Mouse (Mus musculus) myocyte (in vitro differentiated cells): ENCODE measurements at regions not wholly inside any gene's neighbourhood (a gene's known extent, or its start where the extent isn't known, plus 50 kb on each side); places are given as distances from the start of the nearest gene placed in this dataset.

Experiments
- H3K27me3 ChIP-seq: one replicate; pipeline ENCODE4 v1.6.1; 2011; ENCODE audit not compliant: control insufficient read depth, insufficient read depth, insufficient read length
- H3K36me3 ChIP-seq: one replicate; pipeline ENCODE4 v1.6.1; 2011; ENCODE audit not compliant: control insufficient read depth, insufficient read depth
- H3K4me2 ChIP-seq: one replicate; pipeline ENCODE4 v1.6.1; 2011; ENCODE audit warnings: low read depth, control low read depth
- H3K4me3 ChIP-seq: one replicate; pipeline ENCODE4 v1.5.1; 2011; ENCODE audit warnings: mild to moderate bottlenecking, control low read depth, moderate library complexity
- H3K79me2 ChIP-seq: one replicate; pipeline ENCODE4 v1.6.1; 2011; ENCODE audit not compliant: control insufficient read depth, insufficient read depth
- H3ac ChIP-seq: one replicate; pipeline ENCODE4 v1.6.1; 2011; ENCODE audit not compliant: control insufficient read depth, insufficient read length
- CEBPB ChIP-seq: IDR thresholded peaks from 2 replicates; pipeline ENCODE4 v1.6.1; 2011; ENCODE audit warnings: mild to moderate bottlenecking, moderate library complexity; ENCODE audit not compliant: poor library complexity, insufficient read depth, severe bottlenecking
- E2F4 ChIP-seq: IDR thresholded peaks from one replicate; pipeline ENCODE4 v1.6.1; 2011; ENCODE audit warnings: mild to moderate bottlenecking, control low read depth, moderate library complexity; ENCODE audit not compliant: insufficient read depth
- MAX ChIP-seq: IDR thresholded peaks from one replicate; pipeline ENCODE4 v1.6.1; 2011; ENCODE audit warnings: low read depth, mild to moderate bottlenecking, control low read depth
- MYOD1 ChIP-seq, 3 experiments: IDR thresholded peaks; one replicate each; pipeline ENCODE4 v1.6.1; 2011; ENCODE audit warnings: control low read depth in 2 of 3, low read depth in 2 of 3, mild to moderate bottlenecking in 2 of 3, moderate library complexity in 1 of 3; ENCODE audit not compliant: insufficient read length in 2 of 3, control insufficient read depth in 1 of 3
- MYOG ChIP-seq, 3 experiments: IDR thresholded peaks; one replicate each; pipeline ENCODE4 v1.6.1; 2011; ENCODE audit warnings: control low read depth in 2 of 3, low read depth in 2 of 3, mild to moderate bottlenecking in 2 of 3; ENCODE audit not compliant: insufficient read length in 2 of 3, control insufficient read depth in 1 of 3, insufficient read depth in 1 of 3
- POLR2A ChIP-seq: IDR thresholded peaks from one replicate; pipeline ENCODE4 v1.6.1; 2011; ENCODE audit warnings: low read depth, mild to moderate bottlenecking, control low read depth, moderate library complexity; ENCODE audit not compliant: insufficient read length
- POLR2AphosphoS2 ChIP-seq: IDR thresholded peaks from one replicate; pipeline ENCODE4 v1.6.1; 2011; ENCODE audit warnings: low read depth, control low read depth; ENCODE audit not compliant: insufficient read length
- REST ChIP-seq: IDR thresholded peaks from one replicate; pipeline ENCODE4 v1.6.1; 2011; ENCODE audit warnings: mild to moderate bottlenecking, control low read depth, moderate library complexity; ENCODE audit not compliant: insufficient read depth, insufficient read length
- SRF ChIP-seq: IDR thresholded peaks from one replicate; pipeline ENCODE4 v1.6.1; 2011; ENCODE audit warnings: low read depth; ENCODE audit not compliant: control insufficient read depth, insufficient read length
- TCF12 ChIP-seq: IDR thresholded peaks from one replicate; pipeline ENCODE4 v1.6.1; 2011; ENCODE audit warnings: mild to moderate bottlenecking, control low read depth; ENCODE audit not compliant: poor library complexity, insufficient read depth, severe bottlenecking
- TCF3 ChIP-seq: IDR thresholded peaks from one replicate; pipeline ENCODE4 v1.6.1; 2011; ENCODE audit warnings: low read depth, control low read depth; ENCODE audit not compliant: insufficient read length
- USF1 ChIP-seq: IDR thresholded peaks from one replicate; pipeline ENCODE4 v1.6.1; 2011; ENCODE audit warnings: low read depth, mild to moderate bottlenecking, control low read depth, moderate library complexity

DNA sequence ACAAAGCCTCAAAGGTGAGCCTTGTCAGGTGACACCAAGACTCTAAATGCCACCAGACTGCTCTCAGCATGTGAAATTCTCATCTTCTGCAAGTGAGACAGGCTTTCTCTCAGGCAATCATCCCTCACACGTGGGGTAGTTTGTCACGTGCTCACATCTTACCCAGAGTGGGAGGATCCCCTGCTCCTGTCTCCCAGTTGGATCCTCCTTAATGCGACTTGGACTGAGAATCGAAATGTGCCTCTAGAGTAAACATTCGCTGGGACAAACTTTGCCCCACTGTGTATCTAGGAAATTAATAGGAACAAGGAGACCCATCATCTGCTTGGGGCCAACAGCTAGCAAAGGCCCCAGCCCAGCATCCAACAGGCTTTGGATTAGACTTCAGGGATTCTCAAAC lies 94.5 kb upstream of the Zfp703 start:
- no peak for TF ChIP-seq MAX
- TF ChIP-seq SRF, result no peak
- no peak for TF ChIP-seq POLR2A
- TF ChIP-seq MYOG (IDR thresholded peaks at IDR 0.05; ENCODE audit: control insufficient read depth in 1 of 3, insufficient read depth in 1 of 3, insufficient read length in 2 of 3, low read depth in 2 of 3), result no peak
- no peak for TF ChIP-seq CEBPB
- TF ChIP-seq TCF3, result no peak
- TF ChIP-seq TCF12, result no peak
- TF ChIP-seq MYOD1 (IDR thresholded peaks at IDR 0.05; ENCODE audit: control insufficient read depth in 1 of 3, insufficient read length in 2 of 3, low read depth in 2 of 3), result no peak
- TF ChIP-seq POLR2AphosphoS2, result no peak
- no peak for TF ChIP-seq E2F4
- no peak for TF ChIP-seq USF1
- no peak for TF ChIP-seq REST
- no peak overlapping the region for H3K4me3 ChIP-seq
- H3K27me3 ChIP-seq, result no peaks in the 10 kb centered on the region
- H3K36me3 ChIP-seq, result no peaks in the 10 kb centered on the region
- H3ac ChIP-seq, result no peak overlapping the region
- no peak overlapping the region for H3K4me2 ChIP-seq
- H3K79me2 ChIP-seq, result no peaks in the 10 kb centered on the region

GRCm38 (mm10) chr8:26883285-26883684 lies 93.8 kb upstream of the Zfp703 start:
- Histone ChIP-seq H3ac (no peak overlapping the region), H3K4me3 (no peak overlapping the region), H3K27me3 (no peaks in the 10 kb centered on the region), H3K79me2 (no peaks in the 10 kb centered on the region), H3K4me2 (no peak overlapping the region), H3K36me3 (no peaks in the 10 kb centered on the region)
- TF ChIP-seq POLR2AphosphoS2, result no peak
- no peak for TF ChIP-seq USF1
- no peak for TF ChIP-seq MYOG (IDR thresholded peaks at IDR 0.05; ENCODE audit: control insufficient read depth in 1 of 3, insufficient read depth in 1 of 3, insufficient read length in 2 of 3, low read depth in 2 of 3)
- TF ChIP-seq CEBPB, result no peak
- TF ChIP-seq SRF, result no peak
- no peak for TF ChIP-seq MAX
- no peak for TF ChIP-seq TCF12
- TF ChIP-seq MYOD1 (IDR thresholded peaks at IDR 0.05; ENCODE audit: control insufficient read depth in 1 of 3, insufficient read length in 2 of 3, low read depth in 2 of 3), result no peak
- no peak for TF ChIP-seq TCF3
- TF ChIP-seq REST, result no peak
- no peak for TF ChIP-seq POLR2A
- no peak for TF ChIP-seq E2F4

DNA sequence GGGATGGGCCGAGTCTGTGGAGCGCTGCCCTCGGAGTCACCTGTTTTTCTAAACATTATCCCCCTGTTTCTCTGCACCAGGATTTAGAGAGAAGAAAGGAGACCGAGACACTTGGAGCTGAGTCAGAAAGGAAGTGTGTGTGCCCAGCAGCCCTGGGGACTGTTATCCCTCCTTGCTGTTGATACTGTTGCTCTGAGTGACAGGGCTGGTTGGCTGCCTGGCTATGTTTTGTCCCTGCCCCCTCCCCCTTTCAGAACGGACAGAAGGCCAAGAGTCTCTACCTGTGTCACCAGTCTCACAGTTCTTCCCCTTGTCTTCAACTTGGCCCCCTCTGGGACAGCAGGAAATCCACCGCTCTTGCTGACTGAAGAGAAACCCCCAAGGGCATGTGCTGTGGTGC lies 93.4 kb upstream of the Zfp703 start:
- Histone ChIP-seq H3K79me2 (no peaks in the 10 kb centered on the region), H3K36me3 (no peaks in the 10 kb centered on the region), H3ac (no peak overlapping the region), H3K27me3 (no peaks in the 10 kb centered on the region), H3K4me2 (no peak overlapping the region), H3K4me3 (no peak overlapping the region)
- TF ChIP-seq E2F4 (no peak), TCF3 (no peak), USF1 (no peak), CEBPB (no peak), POLR2AphosphoS2 (no peak), SRF (no peak), POLR2A (no peak), MAX (no peak), MYOD1 (IDR thresholded peaks at IDR 0.05; ENCODE audit: control insufficient read depth in 1 of 3, insufficient read length in 2 of 3, low read depth in 2 of 3) (no peak), TCF12 (no peak), MYOG (IDR thresholded peaks at IDR 0.05; ENCODE audit: control insufficient read depth in 1 of 3, insufficient read depth in 1 of 3, insufficient read length in 2 of 3, low read depth in 2 of 3) (no peak), REST (no peak)

DNA sequence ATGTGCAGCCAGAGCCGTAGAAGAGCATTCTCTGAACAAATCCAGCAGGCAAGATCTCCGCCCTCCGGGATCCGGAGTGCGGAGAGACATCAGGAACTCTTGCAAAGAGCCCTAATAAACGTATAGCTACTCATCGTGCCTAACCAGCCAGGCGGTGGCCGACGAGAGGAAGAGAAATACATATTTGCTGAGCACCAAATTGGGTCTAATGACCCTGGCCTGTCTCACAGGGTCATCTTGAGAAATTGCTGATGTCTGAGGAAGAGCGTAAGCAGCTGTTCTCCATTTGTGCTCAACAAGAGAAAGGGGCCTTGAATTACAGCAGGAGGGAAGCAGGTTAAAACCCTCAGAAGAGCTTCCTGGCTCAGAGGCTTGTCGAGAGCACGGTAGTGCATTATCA lies 92.8 kb upstream of the Zfp703 start:
- no peaks in the 10 kb centered on the region for H3K79me2 ChIP-seq
- no peak overlapping the region for H3K4me2 ChIP-seq
- no peak for TF ChIP-seq MAX
- TF ChIP-seq POLR2AphosphoS2, result no peak
- TF ChIP-seq SRF, result no peak
- TF ChIP-seq MYOG (IDR thresholded peaks at IDR 0.05; ENCODE audit: control insufficient read depth in 1 of 3, insufficient read depth in 1 of 3, insufficient read length in 2 of 3, low read depth in 2 of 3), result no peak
- no peak for TF ChIP-seq TCF12
- TF ChIP-seq REST, result no peak
- TF ChIP-seq E2F4, result no peak
- TF ChIP-seq USF1, result no peak
- TF ChIP-seq TCF3, result no peak
- no peak for TF ChIP-seq MYOD1 (IDR thresholded peaks at IDR 0.05; ENCODE audit: control insufficient read depth in 1 of 3, insufficient read length in 2 of 3, low read depth in 2 of 3)
- no peak for TF ChIP-seq POLR2A
- no peak for TF ChIP-seq CEBPB
- no peak overlapping the region for H3K4me3 ChIP-seq
- H3K27me3 ChIP-seq, result no peaks in the 10 kb centered on the region
- H3K36me3 ChIP-seq, result no peaks in the 10 kb centered on the region
- H3ac ChIP-seq, result no peak overlapping the region

- TF ChIP-seq POLR2A, result no peak
- TF ChIP-seq CEBPB, result no peak
- TF ChIP-seq USF1, result no peak
- no peak for TF ChIP-seq SRF
- no peak for TF ChIP-seq MYOD1 (IDR thresholded peaks at IDR 0.05; ENCODE audit: control insufficient read depth in 1 of 3, insufficient read length in 2 of 3, low read depth in 2 of 3)
- no peak for TF ChIP-seq TCF12
- no peak for TF ChIP-seq REST
- no peak for TF ChIP-seq TCF3
- no peak for TF ChIP-seq MAX
Observed at GRCm38 (mm10) chr8:26885365-26885764, 91.8 kb upstream of the Zfp703 start.

More at GRCm38 (mm10) chr8:26885365-26885764, 91.8 kb upstream of the Zfp703 start:
- Histone ChIP-seq H3K4me3 (no peak overlapping the region), H3K4me2 (no peak overlapping the region), H3K36me3 (no peaks in the 10 kb centered on the region), H3ac (no peak overlapping the region), H3K79me2 (no peaks in the 10 kb centered on the region), H3K27me3 (no peaks in the 10 kb centered on the region)
